Mouse (Mus musculus): ENCODE measurements around the gene Wwp2. TPM values are rescaled to one million over a fixed set of nuclear protein-coding genes. Genes with fewer than 3 reads are reported as not detected.

Gene Wwp2
- polyA plus RNA-seq, 1 experiment = 109 TPM

DNA sequence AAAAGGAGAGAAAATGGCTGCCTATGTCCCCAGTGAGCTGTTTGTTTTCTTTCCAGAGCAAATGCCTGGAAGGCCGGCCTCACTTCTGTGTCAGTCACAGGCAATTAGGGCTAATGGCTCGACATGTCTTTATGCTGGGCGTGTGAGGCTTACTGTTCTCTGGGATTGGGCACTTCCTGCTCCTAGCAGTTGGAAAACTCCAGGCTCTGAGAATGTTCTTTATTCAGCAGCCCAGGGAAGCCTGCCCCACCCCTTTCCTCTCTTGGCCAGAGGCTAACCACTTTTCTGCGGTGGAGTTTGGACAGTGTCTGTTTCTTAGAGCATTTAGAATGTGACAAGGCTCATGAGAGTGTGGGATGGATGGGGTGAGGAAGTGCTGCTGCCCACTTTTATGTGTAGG lies 83.7 kb downstream of the Wwp2 start:
- Histone ChIP-seq H3K4me1 (ENCODE audit: control insufficient read depth, insufficient read depth, low read length) (peaks cover 3% of the 10 kb centered on the region), H3K36me3 (ENCODE audit: control insufficient read depth, insufficient read depth, low read length) (no peaks in the 10 kb centered on the region), H3K27me3 (ENCODE audit: control insufficient read depth, insufficient read depth, low read length) (no peaks in the 10 kb centered on the region), H3K4me3 (ENCODE audit: control insufficient read depth, low read depth, low read length) (no peak overlapping the region), H3K27ac (ENCODE audit: control insufficient read depth, insufficient read depth, low read depth, low read length) (0 out of 2 replicates have a peak overlapping the region, but pooled peaks have one; percentile 42)
- TF ChIP-seq CTCF (IDR thresholded peaks at IDR 0.05; ENCODE audit: control insufficient read depth, insufficient read depth, insufficient replicate concordance, low read depth, low read length) = no peak
- no peak for TF ChIP-seq POLR2A (IDR thresholded peaks at IDR 0.05; ENCODE audit: control insufficient read depth, low read depth, low read length)

DNA sequence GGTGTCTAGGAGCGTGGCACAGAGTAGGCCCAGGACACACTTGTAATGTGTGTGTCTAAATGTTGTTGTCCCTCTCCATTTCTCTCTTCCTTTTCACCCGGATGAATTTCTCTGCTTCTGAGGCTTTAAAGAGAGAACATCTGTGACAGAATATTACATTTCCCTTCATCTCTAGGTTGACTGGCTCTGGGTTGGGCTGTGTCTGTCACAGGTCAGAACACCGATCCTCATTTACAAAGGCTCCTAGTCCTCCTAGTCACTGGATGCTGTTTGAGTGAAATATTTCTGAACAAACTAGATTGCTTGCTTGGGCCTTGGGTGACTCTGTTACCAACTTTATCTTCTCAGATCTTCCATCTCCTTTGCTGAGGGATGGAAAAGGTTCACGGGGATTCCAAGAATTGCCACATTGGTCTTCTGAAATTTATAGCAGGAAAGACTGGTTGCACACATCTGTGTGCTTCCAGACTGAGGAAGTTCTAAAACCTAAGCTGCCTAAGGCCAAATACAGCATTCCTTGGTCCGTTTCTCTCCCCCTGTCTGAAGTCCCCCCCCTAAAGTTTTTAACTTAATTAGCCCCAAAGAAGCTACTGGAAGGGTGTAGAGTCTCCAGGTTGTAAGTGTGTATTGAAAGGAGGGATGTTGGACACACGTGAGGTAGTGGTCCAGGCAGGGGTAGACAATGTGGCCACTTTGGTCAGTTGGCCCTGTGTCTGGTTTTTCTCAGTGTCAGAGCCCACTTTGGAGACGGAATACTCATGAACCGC lies 85.8 kb downstream of the Wwp2 start:
- Histone ChIP-seq H3K27ac (ENCODE audit: control insufficient read depth, insufficient read depth, low read depth, low read length) (no peak overlapping the region), H3K36me3 (ENCODE audit: control insufficient read depth, insufficient read depth, low read length) (no peaks in the 10 kb centered on the region), H3K4me3 (ENCODE audit: control insufficient read depth, low read depth, low read length) (no peak overlapping the region), H3K4me1 (ENCODE audit: control insufficient read depth, insufficient read depth, low read length) (peaks cover 3% of the 10 kb centered on the region), H3K27me3 (ENCODE audit: control insufficient read depth, insufficient read depth, low read length) (no peaks in the 10 kb centered on the region)
- TF ChIP-seq POLR2A (IDR thresholded peaks at IDR 0.05; ENCODE audit: control insufficient read depth, low read depth, low read length) = no peak
- TF ChIP-seq CTCF (IDR thresholded peaks at IDR 0.05; ENCODE audit: control insufficient read depth, insufficient read depth, insufficient replicate concordance, low read depth, low read length) = no peak

DNA sequence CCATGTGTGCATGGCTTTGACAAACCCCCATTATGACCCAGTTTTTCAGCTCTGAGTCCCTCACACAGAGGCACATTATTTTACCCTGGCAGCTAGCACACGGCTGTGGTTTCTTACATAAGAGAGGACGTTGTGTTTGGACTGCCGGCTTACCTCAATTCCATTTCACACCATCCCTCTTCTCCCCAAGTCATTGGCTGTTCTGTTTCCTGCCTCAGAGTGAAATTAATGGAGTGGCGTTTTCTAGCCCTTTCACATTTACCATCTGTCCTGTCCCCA lies 86.3 kb downstream of the Wwp2 start:
- Histone ChIP-seq H3K27ac (ENCODE audit: control insufficient read depth, insufficient read depth, low read depth, low read length) (no peak overlapping the region), H3K27me3 (ENCODE audit: control insufficient read depth, insufficient read depth, low read length) (no peaks in the 10 kb centered on the region), H3K36me3 (ENCODE audit: control insufficient read depth, insufficient read depth, low read length) (no peaks in the 10 kb centered on the region), H3K4me1 (ENCODE audit: control insufficient read depth, insufficient read depth, low read length) (peaks cover 3% of the 10 kb centered on the region), H3K4me3 (ENCODE audit: control insufficient read depth, low read depth, low read length) (no peak overlapping the region)
- TF ChIP-seq CTCF (IDR thresholded peaks at IDR 0.05; ENCODE audit: control insufficient read depth, insufficient read depth, insufficient replicate concordance, low read depth, low read length) = no peak
- TF ChIP-seq POLR2A (IDR thresholded peaks at IDR 0.05; ENCODE audit: control insufficient read depth, low read depth, low read length) = no peak

DNA sequence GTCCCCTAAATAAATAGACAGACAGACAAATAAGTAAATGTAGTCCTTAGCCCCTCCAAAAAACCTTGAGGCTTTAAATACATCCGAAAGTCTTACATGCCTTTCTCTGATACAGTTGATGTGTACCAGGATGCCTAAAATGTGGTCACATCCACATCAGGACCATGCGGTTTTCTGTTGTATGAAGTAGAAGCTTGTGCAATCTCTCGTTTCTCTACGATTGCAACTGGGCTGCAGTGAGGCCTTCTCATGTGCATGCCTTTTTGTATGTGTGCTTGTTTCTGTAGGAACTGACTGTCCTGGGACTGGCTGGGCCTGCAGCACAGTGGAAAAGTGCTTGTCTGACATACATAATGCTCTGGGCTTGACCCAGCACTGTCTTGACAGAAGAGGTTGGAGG lies 88.4 kb downstream of the Wwp2 start:
- H3K36me3 ChIP-seq (ENCODE audit: control insufficient read depth, insufficient read depth, low read length) = no peaks in the 10 kb centered on the region
- no peaks in the 10 kb centered on the region; the same call in 1 of the 2 replicates for H3K4me1 ChIP-seq (ENCODE audit: control insufficient read depth, insufficient read depth, low read length)
- TF ChIP-seq POLR2A (IDR thresholded peaks at IDR 0.05; ENCODE audit: control insufficient read depth, low read depth, low read length) (no peak), CTCF (IDR thresholded peaks at IDR 0.05; ENCODE audit: control insufficient read depth, insufficient read depth, insufficient replicate concordance, low read depth, low read length) (no peak)
- no peak overlapping the region for H3K4me3 ChIP-seq (ENCODE audit: control insufficient read depth, low read depth, low read length)
- H3K27ac ChIP-seq (ENCODE audit: control insufficient read depth, insufficient read depth, low read depth, low read length) = no peak overlapping the region
- no peaks in the 10 kb centered on the region for H3K27me3 ChIP-seq (ENCODE audit: control insufficient read depth, insufficient read depth, low read length)

DNA sequence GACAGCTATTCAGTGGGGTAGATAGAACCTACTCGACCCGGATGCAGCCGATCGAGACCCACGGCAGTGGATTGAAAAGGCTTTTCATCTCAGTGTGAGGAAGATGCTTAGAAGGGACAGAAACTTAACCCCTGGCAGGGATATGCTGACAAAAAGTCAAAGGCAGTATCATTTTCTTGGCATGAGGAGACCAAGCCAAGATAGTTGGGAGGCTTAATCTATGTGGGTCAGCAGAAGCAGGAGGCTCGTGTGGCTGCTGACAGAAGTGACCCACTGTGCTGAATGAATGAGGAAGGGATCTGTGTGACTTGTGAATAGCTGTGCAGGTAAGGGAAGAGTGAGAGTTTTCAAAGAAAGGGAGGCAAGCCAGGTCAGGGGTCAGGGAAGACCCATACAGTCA lies 92.6 kb downstream of the Wwp2 start:
- no peaks in the 10 kb centered on the region for H3K36me3 ChIP-seq (ENCODE audit: control insufficient read depth, insufficient read depth, low read length)
- H3K27me3 ChIP-seq (ENCODE audit: control insufficient read depth, insufficient read depth, low read length) = no peaks in the 10 kb centered on the region
- TF ChIP-seq CTCF (IDR thresholded peaks at IDR 0.05; ENCODE audit: control insufficient read depth, insufficient read depth, insufficient replicate concordance, low read depth, low read length) (no peak), POLR2A (IDR thresholded peaks at IDR 0.05; ENCODE audit: control insufficient read depth, low read depth, low read length) (no peak)
- H3K4me1 ChIP-seq (ENCODE audit: control insufficient read depth, insufficient read depth, low read length) = no peaks in the 10 kb centered on the region
- no peak overlapping the region for H3K4me3 ChIP-seq (ENCODE audit: control insufficient read depth, low read depth, low read length)
- peak overlapping the region; percentile 39; the same call in 1 of the 2 replicates for H3K27ac ChIP-seq (ENCODE audit: control insufficient read depth, insufficient read depth, low read depth, low read length)

DNA sequence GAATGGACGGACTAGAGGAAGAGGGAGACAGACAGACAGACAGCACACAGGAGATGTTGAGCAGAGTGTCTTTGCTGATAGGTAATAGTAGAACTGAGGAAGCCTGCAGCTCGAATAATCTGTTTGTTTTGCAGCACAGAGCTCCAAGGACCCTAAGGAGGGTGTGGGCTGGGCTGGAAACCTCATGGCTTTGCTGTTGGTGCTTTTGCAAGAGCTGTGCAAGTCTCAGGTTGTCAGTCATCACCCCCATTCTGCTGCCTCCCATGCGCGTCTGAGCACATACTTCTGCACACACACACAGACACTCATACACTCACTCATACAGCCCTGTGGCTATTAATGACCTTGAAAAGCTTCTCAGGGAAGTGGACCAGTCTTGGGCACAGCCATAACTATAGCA lies 101.3 kb downstream of the Wwp2 start:
- TF ChIP-seq CTCF (IDR thresholded peaks at IDR 0.05; ENCODE audit: control insufficient read depth, insufficient read depth, insufficient replicate concordance, low read depth, low read length) (no peak), POLR2A (IDR thresholded peaks at IDR 0.05; ENCODE audit: control insufficient read depth, low read depth, low read length) (no peak)
- Histone ChIP-seq H3K4me1 (ENCODE audit: control insufficient read depth, insufficient read depth, low read length) (no peaks in the 10 kb centered on the region), H3K36me3 (ENCODE audit: control insufficient read depth, insufficient read depth, low read length) (no peaks in the 10 kb centered on the region), H3K4me3 (ENCODE audit: control insufficient read depth, low read depth, low read length) (no peak overlapping the region), H3K27ac (ENCODE audit: control insufficient read depth, insufficient read depth, low read depth, low read length) (no peak overlapping the region), H3K27me3 (ENCODE audit: control insufficient read depth, insufficient read depth, low read length) (no peaks in the 10 kb centered on the region)

DNA sequence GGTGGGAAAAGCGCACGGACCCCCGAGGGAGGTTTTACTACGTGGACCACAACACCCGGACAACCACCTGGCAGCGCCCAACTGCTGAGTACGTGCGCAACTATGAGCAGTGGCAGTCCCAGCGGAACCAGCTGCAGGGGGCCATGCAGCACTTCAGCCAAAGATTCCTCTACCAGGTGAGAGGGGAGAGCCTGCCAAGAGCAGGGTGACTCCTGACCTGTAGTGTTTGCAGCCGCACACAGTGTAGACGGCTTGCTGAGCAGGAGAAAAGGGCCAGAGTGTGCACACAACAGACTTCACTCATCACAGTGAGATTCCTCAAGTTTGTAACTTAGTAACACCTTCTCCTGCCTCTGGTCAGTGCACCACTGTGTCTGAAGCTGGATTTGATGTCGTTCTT lies 104.5 kb downstream of the Wwp2 start:
- no peak overlapping the region for H3K27ac ChIP-seq (ENCODE audit: control insufficient read depth, insufficient read depth, low read depth, low read length)
- H3K27me3 ChIP-seq (ENCODE audit: control insufficient read depth, insufficient read depth, low read length) = no peaks in the 10 kb centered on the region
- H3K36me3 ChIP-seq (ENCODE audit: control insufficient read depth, insufficient read depth, low read length) = no peaks in the 10 kb centered on the region
- TF ChIP-seq CTCF (IDR thresholded peaks at IDR 0.05; ENCODE audit: control insufficient read depth, insufficient read depth, insufficient replicate concordance, low read depth, low read length) = no peak
- TF ChIP-seq POLR2A (IDR thresholded peaks at IDR 0.05; ENCODE audit: control insufficient read depth, low read depth, low read length) = no peak
- H3K4me3 ChIP-seq (ENCODE audit: control insufficient read depth, low read depth, low read length) = no peak overlapping the region
- H3K4me1 ChIP-seq (ENCODE audit: control insufficient read depth, insufficient read depth, low read length) = no peaks in the 10 kb centered on the region
